ENCODE assay signal across 17 mouse cellular contexts in genomic region chr11:24062495-24063096, GRCm38 (mm10). TPM values are rescaled to one million over a fixed set of nuclear protein-coding genes. Genes with fewer than 3 reads are reported as not detected.
DNase-seq lines count a peak whose midpoint lies in the region; ATAC-seq and TF ChIP-seq lines count a peak whose summit lies in the region.
"Had no signal": no experiment of that assay in that cellular context is flagged by ENCODE, and none has a peak within 500 bp of the region (broad histone marks: within the 10 kb centered on the region; RNA-seq: fewer than 3 reads in every experiment).

No protein-coding gene starts in this region.

- peaks cover 25% of the 10 kb centered on the region for H3K4me1 ChIP-seq in hindbrain, embryonic 12.5 days
- H3K4me1 ChIP-seq in midbrain, embryonic 12.5 days: peaks cover 26% of the 10 kb centered on the region
- 0 out of 2 replicates have a peak, but pooled peaks cover 4% of the 10 kb centered on the region for H3K4me1 ChIP-seq in kidney, embryonic 14.5 days (ENCODE audit: control insufficient read depth, insufficient read depth, low read length)
- no peaks in the 10 kb centered on the region for H3K4me1 ChIP-seq in stomach, postnatal 0 days (replicated peaks; ENCODE audit: control insufficient read depth, insufficient read depth)

- H3K36me3 ChIP-seq in hindbrain, embryonic 12.5 days: no peaks in the 10 kb centered on the region
- no peaks in the 10 kb centered on the region for H3K36me3 ChIP-seq in midbrain, embryonic 12.5 days
- H3K36me3 ChIP-seq in kidney, embryonic 14.5 days (ENCODE audit: control insufficient read depth, insufficient read depth, low read length): no peaks in the 10 kb centered on the region
- H3K36me3 ChIP-seq in stomach, postnatal 0 days (ENCODE audit: control insufficient read depth, insufficient read depth, low read length): no peaks in the 10 kb centered on the region

- peak overlapping the region; percentile 67 for H3K27ac ChIP-seq in hindbrain, embryonic 12.5 days
- H3K27ac ChIP-seq in midbrain, embryonic 12.5 days (replicated peaks): peak overlapping the region; percentile 30; the same call in 1 of the 2 replicates
- H3K27ac ChIP-seq in kidney, embryonic 14.5 days (ENCODE audit: low read depth, low read length): no peak overlapping the region
- no peak overlapping the region for H3K27ac ChIP-seq in stomach, postnatal 0 days (replicated peaks)

- no peaks in the 10 kb centered on the region for H3K9me3 ChIP-seq in hindbrain, embryonic 12.5 days (replicated peaks)
- H3K9me3 ChIP-seq in midbrain, embryonic 12.5 days: no peaks in the 10 kb centered on the region
- no peaks in the 10 kb centered on the region for H3K9me3 ChIP-seq in kidney, embryonic 14.5 days (ENCODE audit: control insufficient read depth, low read length)
- H3K9me3 ChIP-seq in stomach, postnatal 0 days (ENCODE audit: control insufficient read depth, low read length): no peaks in the 10 kb centered on the region

- H3K4me2 ChIP-seq in hindbrain, embryonic 12.5 days (replicated peaks): no peak overlapping the region
- peak overlapping the region; percentile 61 for H3K4me2 ChIP-seq in midbrain, embryonic 12.5 days (replicated peaks)
- no peak overlapping the region for H3K4me2 ChIP-seq in kidney, embryonic 14.5 days (replicated peaks; ENCODE audit: low read depth, low read length)
- no peak overlapping the region for H3K4me2 ChIP-seq in stomach, postnatal 0 days (replicated peaks; ENCODE audit: low read depth)

- TF ChIP-seq CTCF in stomach, postnatal 0 days (IDR thresholded peaks at IDR 0.05; ENCODE audit: low read depth): no peak

- H3K9ac ChIP-seq in hindbrain, embryonic 12.5 days: no peak overlapping the region
- no peak overlapping the region for H3K9ac ChIP-seq in midbrain, embryonic 12.5 days (replicated peaks)
- H3K9ac ChIP-seq in kidney, embryonic 14.5 days (ENCODE audit: low read depth, low read length): no peak overlapping the region
- no peak overlapping the region for H3K9ac ChIP-seq in stomach, postnatal 0 days (ENCODE audit: low read length)

- H3K4me3 ChIP-seq in hindbrain, embryonic 12.5 days: no peak overlapping the region
- H3K4me3 ChIP-seq in midbrain, embryonic 12.5 days: no peak overlapping the region
- no peak overlapping the region for H3K4me3 ChIP-seq in kidney, embryonic 14.5 days (ENCODE audit: low read length)
- no peak overlapping the region for H3K4me3 ChIP-seq in stomach, postnatal 0 days (ENCODE audit: low read depth, low read length)

- H3K27me3 ChIP-seq in hindbrain, embryonic 12.5 days: no peaks in the 10 kb centered on the region
- H3K27me3 ChIP-seq in midbrain, embryonic 12.5 days: peaks cover 11% of the 10 kb centered on the region; the same call in 1 of the 2 replicates
- peaks cover 68% of the 10 kb centered on the region for H3K27me3 ChIP-seq in kidney, embryonic 14.5 days (ENCODE audit: control insufficient read depth, insufficient read depth, low read length)
- H3K27me3 ChIP-seq in stomach, postnatal 0 days (ENCODE audit: control insufficient read depth, insufficient read depth, low read length): peaks cover 2% of the 10 kb centered on the region; the same call in 1 of the 2 replicates

- ATAC-seq in hindbrain, embryonic 12.5 days (ENCODE audit: low FRiP score): peak; percentile 60
- ATAC-seq in midbrain, embryonic 12.5 days (ENCODE audit: low FRiP score, low read depth): peak; percentile 57; the same call in 1 of the 2 replicates
- no peak for ATAC-seq in kidney, embryonic 14.5 days (ENCODE audit: low FRiP score, low TSS enrichment)
- ATAC-seq in stomach, postnatal 0 days (ENCODE audit: low FRiP score, low TSS enrichment): no peak
- ATAC-seq: intestine, postnatal 0 days; Patski had no signal

- TF ChIP-seq EP300 in stomach, postnatal 0 days (optimal IDR thresholded peaks at IDR 0.05): no peak

- 23% methylated on average over 9 of the region's 9 CpGs for WGBS in hindbrain, embryonic 12.5 days
- 20% methylated on average over 9 of the region's 9 CpGs for WGBS in midbrain, embryonic 12.5 days
- WGBS in kidney, embryonic 14.5 days: 29% methylated on average over 9 of the region's 9 CpGs
- 30% methylated on average over 9 of the region's 9 CpGs for WGBS in stomach, postnatal 0 days

- peak; percentile 61 for DNase-seq in retina, embryonic 14.5 days (ENCODE audit: low spot score)
- no peak for DNase-seq in retina, postnatal 1 day
- DNase-seq in ovary, postnatal 36 days (ENCODE audit: low spot score): no peak
- DNase-seq in stomach, postnatal 0 days (ENCODE audit: low spot score): no peak
- DNase-seq in testis, postnatal 10 days (ENCODE audit: low spot score): no peak
- DNase-seq: adrenal gland, adult 2 months; cerebellum, adult 11-12 months; gastrocnemius, postnatal 14 days; thymus, adult 18-20 months had no signal

RNA-seq across cellular contexts. Expression of gene A830031A19Rik, which starts 12.3 kb away (rescaled TPM):
- not detected in 2 replicates for polyA plus RNA-seq in hindbrain, embryonic 12.5 days (2016; fragmentation: Nextera tagmentation; extraction: Ambion mirVana)
- polyA plus RNA-seq in midbrain, embryonic 12.5 days (2016; fragmentation: Nextera tagmentation; extraction: Ambion mirVana): not detected in 2 replicates
- not detected in 2 replicates for polyA plus RNA-seq in kidney, embryonic 14.5 days (2014; fragmentation: Nextera tagmentation; extraction: Ambion mirVana)
- polyA plus RNA-seq in stomach, postnatal 0 days (2015; fragmentation: Nextera tagmentation; extraction: Ambion mirVana): 0.27 TPM in 1 of 2 replicates, not detected in the other
- polyA plus RNA-seq: adrenal gland, adult 2 months; heart, embryonic 16.5 days; intestine, postnatal 0 days; liver, adult 2 months; neural tube, embryonic 11.5 days; Patski had no signal

RNA-seq across cellular contexts. Expression of gene Bcl11a, which starts 15.3 kb away (rescaled TPM):
- 89.1 and 94.8 TPM in 2 replicates for polyA plus RNA-seq in hindbrain, embryonic 12.5 days (2016; fragmentation: Nextera tagmentation; extraction: Ambion mirVana)
- 66.0 and 67.3 TPM in 2 replicates for polyA plus RNA-seq in midbrain, embryonic 12.5 days (2016; fragmentation: Nextera tagmentation; extraction: Ambion mirVana)
- polyA plus RNA-seq in kidney, embryonic 14.5 days (2014; fragmentation: Nextera tagmentation; extraction: Ambion mirVana): 2.6 and 2.8 TPM in 2 replicates
- 10.5 and 11.7 TPM in 2 replicates for polyA plus RNA-seq in stomach, postnatal 0 days (2015; fragmentation: Nextera tagmentation; extraction: Ambion mirVana)
- polyA plus RNA-seq: Patski had no signal

Comparison
In these comparisons a context has a peak if more than half of its experiments do, and no peak if none do; other contexts are left out.
1. ATAC-seq: peak in hindbrain, embryonic 12.5 days (single experiment) and midbrain, embryonic 12.5 days (single experiment); none in kidney, embryonic 14.5 days (single experiment) and stomach, postnatal 0 days (single experiment).
2. H3K27ac ChIP-seq: peak in hindbrain, embryonic 12.5 days (single experiment) and midbrain, embryonic 12.5 days (single experiment); none in kidney, embryonic 14.5 days (single experiment) and stomach, postnatal 0 days (single experiment).